Mouse (Mus musculus): ENCODE measurements around the gene Dnah8.
A peak's percentile ranks its signal among the peaks of the same experiment; 100 is the strongest.

Gene Dnah8

DNA sequence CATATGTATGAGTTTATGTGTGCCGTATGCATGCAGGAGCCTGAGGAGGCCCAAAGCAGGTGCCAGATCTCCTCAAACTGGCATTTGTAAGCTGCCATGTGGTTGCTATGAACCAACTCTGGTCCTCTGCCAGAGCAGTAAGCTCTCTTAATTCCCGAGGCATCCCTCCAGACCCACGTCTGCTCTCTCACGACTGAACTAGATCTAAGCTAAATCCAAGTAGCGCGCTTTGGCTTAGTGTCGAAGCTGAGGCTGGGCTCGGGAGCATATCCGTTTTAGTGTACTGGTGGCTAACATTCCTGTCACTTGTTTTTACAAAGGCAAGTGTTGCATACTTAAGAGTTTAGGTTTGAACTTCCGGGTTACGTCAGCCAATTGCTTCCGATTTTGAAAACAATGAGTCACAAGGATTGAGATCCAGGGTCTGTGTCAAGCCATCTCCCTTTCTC is 128.2 kb downstream of the Dnah8 start:
- peak in 1 of 2 experiments; percentile 11 for DNase-seq

DNA sequence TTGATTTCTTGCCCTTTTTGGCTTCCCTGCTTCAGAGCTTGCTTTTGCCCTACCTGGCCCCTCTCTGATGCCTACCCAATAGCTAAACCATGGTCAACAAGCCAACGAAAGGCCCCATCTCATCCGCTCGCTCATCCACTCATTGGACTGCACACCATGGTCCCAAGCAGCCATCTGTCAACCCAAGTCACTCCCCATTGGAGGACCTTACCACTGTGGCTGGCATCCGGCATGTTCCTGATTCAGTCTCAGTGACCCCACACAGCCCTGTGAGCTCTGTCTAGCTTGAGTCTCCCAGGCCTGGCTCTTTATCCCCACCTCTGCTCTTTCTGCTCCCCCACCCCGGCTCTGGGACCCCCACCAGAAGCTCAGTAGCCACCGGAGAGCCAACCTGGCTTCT is 129.0 kb downstream of the Dnah8 start:
- DNase-seq, result no peak

- no peak for DNase-seq
Observed at GRCm38 (mm10) chr17:30756771-30757170, 132.6 kb downstream of the Dnah8 start.

GRCm38 (mm10) chr17:30760307-30760706 is 136.2 kb downstream of the Dnah8 start:
- DNase-seq, result no peak

GRCm38 (mm10) chr17:30764276-30764675 is 140.1 kb downstream of the Dnah8 start:
- DNase-seq, result no peak

GRCm38 (mm10) chr17:30774416-30774815 is 150.3 kb downstream of the Dnah8 start:
- DNase-seq, result no peak

DNA sequence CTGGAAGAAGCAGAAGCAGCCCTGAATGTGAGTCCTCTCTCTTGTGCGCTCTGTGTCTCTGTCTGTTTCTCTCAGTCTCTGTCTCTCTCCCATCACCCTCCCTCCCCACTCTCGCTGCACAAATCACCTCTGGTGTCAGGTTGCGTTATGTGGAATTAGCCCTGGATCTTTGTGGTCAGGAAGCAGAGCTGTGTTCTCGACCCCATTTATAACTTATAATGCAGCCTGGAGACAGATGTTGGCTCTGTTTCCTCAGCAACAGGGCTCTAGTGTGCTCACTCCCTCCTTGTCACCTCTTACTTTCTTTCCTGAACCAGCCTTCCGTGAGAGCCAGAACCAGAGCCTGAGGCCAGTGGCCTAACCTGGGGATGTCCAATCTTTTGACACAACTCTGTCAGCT is 150.9 kb downstream of the Dnah8 start:
- DNase-seq, result no peak

DNA sequence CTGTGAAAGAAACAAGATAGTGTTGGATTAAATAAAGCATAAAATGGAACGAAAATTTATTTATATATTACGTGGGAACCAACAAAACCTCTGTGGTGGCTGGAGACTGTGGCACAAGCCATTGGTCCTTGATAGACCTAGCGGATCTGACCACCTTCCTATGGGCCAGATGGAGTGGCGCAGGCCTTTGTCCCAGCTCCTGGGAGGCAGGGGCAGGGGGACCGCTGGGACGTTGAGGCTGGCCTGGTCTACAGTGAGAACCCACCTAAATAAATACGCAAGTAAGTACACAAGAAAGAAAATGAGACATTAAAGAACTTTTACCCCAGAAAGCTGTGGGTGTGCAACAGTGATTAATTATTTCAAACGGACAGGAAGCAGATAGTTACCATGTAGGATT is 156.9 kb downstream of the Dnah8 start:
- no peak for DNase-seq

- DNase-seq, result no peak
Observed at GRCm38 (mm10) chr17:30782286-30782685, 158.1 kb downstream of the Dnah8 start.

GRCm38 (mm10) chr17:30788361-30788760 is 164.2 kb downstream of the Dnah8 start:
- DNase-seq, result no peak

- DNase-seq, result no peak
Observed at GRCm38 (mm10) chr17:30790816-30791215, 166.7 kb downstream of the Dnah8 start.

GRCm38 (mm10) chr17:30792396-30792795 is 168.2 kb downstream of the Dnah8 start:
- DNase-seq, result no peak

GRCm38 (mm10) chr17:30796616-30797015 is 172.5 kb downstream of the Dnah8 start:
- DNase-seq, result no peak

DNA sequence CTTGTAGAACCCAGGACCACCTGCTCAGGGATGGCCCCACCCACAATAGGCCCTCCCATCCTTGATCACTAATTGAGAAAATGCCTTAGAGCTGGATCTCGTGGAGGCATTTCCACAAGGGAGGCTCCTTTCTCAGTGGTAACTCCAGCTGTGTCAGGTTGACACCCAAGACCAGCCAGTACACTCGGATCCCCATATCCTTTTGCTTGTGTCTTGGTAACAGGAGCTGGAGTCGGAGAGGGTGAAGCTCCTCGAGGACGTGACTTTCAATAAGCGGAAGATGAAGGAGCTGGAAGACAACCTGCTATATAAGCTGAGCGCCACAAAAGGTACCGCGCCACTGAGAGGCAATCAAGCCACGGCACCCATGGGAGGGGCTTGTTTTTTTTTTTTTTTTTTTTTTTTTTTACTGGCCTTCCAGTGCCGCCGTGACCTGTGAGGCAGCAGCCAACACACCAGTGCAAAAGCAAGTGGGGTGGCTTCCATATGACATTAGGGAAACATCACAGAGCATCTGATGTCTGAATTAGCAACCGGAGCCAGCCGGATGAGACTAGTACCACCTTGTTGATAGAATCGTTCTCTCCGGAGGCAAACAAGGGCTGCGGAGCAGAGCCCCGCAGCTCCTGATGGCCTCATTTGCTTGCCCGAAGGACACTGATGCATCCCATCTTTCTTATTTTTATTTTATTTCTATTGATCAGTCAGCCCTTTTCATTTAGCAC is 176.3 kb downstream of the Dnah8 start:
- DNase-seq, result no peak

- no peak for DNase-seq
Observed at GRCm38 (mm10) chr17:30803668-30804067, 179.5 kb downstream of the Dnah8 start.

DNA sequence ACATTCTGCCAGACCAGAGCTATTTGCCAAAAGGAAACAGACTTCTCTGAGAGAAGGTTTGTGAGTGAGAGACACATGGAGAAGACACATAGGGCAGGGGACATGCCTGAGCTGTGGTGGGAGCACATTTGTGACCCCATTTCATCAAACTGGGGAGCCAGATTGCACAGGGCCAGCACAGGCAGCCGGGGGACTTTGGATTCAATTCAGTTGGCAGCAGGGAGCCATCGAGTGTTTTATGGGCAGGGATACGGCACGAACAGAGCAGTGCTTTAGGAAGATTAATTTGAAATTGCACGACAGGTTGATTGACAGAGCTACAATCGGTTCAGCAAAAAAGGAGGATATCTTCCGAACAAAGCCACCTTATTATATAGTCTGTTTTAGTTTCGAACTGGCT is 180.8 kb downstream of the Dnah8 start:
- no peak for DNase-seq

DNA sequence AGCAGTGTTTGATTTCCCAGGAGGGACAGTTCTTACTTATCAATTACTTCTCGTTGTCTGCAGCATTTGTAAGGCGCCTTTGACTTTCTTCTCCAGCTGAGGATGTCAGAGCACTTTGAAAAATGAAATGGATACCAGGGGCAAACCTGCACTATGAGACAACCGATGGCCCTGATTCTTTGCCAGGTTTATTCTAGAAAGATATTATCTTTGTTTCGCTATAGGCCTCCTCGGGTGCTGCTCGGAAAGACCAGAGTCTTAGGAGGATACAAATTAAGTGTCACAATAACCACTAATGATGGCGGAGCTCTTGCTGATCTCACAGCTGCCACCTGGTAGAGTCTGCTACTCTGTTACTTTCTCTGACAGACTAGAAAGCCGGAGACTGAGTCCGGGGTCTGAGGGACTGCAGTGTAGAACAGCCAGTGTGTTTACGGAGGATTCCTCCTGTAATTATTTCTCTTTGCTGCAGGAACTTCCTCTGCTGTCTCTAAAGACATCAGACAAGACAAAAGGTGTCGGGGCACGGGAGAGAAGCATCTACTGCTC is 181.4 kb downstream of the Dnah8 start:
- DNase-seq, result no peak

DNA sequence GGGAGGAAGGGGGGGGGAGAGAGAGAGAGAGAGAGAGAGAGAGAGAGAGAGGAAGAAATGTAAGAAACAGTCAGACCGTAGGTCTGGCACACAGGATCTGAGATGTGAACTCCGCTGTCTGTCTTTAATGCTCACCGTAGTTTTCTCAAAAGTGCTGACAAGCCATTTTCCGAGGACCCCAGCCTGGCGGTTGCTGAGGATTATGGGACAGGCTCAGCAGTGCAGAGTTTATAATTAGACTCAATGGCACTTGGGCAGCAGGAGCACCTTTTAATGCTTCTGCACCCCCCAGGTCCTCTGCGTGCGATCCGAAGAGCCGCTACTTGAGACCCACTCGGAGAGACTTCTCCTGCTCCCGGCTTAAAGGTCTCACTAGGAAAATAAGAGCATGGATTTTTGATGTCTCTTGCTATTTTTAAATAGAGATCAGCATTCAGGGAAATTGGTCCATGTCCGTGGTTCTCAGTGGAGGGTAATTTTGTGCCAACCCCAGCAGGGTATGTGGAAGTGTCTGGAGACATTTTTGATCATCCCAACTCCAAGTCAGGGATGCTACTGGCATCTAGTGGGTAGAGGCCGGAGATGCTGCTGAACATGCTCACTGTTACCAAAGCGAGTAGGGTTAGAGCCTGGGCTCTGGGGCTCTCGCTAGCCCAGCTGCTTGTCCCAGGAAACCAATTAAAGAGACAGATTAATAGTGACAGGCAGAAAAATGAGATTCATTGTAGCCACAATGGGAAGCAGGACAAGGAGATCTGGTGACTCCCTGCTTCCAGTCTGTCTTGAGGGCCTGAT is 184.9 kb downstream of the Dnah8 start:
- no peak for DNase-seq

DNA sequence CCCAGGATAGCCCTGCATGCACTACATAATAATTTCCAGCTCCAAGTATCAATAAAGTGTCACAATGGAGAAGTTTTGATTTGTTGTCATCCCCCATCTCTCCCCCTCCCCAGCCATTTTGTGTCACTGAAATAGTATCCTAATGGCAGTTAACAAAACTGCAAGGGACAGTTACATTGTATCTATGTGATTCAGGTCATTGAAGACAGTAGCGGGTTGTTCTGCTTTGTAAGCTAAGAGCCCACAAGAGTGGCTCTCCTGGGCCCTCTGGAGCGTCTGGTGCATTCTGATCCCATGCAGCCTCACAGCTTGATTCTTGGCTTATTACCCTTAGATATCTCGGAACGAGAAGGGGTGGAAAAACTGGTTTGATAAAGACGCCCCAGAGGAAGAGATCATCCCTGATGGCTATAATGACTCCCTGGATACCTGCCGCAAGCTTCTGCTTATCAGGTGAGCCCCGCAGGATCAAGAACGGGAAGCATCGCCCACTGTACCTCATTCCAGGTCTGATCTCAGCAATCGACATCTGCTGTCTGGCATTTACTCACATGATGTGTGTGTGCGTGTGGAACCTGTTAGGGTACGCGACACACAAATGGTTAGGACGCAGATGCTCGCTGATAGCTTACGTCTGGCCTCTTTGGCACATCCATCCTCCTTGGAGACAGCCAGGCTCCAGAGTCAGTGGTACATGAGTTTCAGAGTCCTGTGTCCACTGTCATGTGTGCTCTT is 185.9 kb downstream of the Dnah8 start:
- DNase-seq, result no peak

- DNase-seq, result no peak
Observed at GRCm38 (mm10) chr17:30818543-30818942, 194.4 kb downstream of the Dnah8 start.

DNA sequence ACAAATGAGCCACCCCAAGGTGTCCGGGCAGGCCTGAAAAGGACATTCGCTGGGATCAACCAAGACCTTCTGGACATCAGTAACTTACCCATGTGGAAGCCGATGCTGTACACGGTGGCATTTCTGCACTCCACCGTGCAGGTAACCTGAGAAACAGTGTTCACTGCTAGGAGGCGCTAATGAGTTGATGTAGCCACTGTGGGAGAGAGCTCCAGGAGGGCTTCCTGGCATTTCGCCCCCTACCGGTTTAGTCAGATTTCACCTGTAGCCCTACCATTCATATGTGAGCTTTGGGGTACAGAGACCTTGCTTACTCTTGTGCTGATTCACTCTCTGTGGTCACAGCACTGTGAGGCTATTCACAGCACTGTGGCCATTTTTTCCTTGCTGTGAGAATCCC is 195.0 kb downstream of the Dnah8 start:
- DNase-seq, result no peak

GRCm38 (mm10) chr17:30821115-30821514 is 197.0 kb downstream of the Dnah8 start:
- no peak for DNase-seq

DNA sequence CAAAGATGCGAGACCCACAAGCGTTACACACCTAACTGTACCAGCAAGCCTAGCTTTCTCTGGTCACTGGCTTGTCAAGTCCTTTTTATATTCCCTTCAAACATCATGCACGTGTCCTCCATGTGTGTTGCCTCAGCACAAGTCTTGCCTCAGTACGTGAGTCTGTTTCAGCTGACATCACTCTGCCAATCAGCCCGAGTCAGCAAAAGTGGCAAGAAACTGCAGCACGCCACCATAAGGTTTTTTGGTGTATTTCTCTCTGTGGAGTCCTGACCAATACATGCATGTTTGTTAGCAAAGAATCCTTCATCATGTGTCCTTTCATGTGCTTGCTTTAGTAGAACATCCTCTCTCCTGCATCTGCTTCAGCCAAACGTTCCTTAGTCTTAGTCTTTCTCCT is 200.3 kb downstream of the Dnah8 start:
- DNase-seq, result no peak

All from lung, adult 18-20 months (tissue).